Mouse (Mus musculus): ENCODE measurements around the gene Cabin1. TPM values are rescaled to one million over a fixed set of nuclear protein-coding genes. Genes with fewer than 3 reads are reported as not detected.

Gene Cabin1
- polyA plus RNA-seq, 1 experiment: 24.0 TPM

- peaks cover 8% of the 10 kb centered on the region for H3K27me3 ChIP-seq (ENCODE audit: control insufficient read depth, insufficient read depth, insufficient read length)
- no peak overlapping the region for H3ac ChIP-seq (ENCODE audit: control insufficient read depth, insufficient read length)
- TF ChIP-seq POLR2AphosphoS2 (IDR thresholded peaks at IDR 0.05; ENCODE audit: insufficient read length, low read depth) (no peak), MYOG (IDR thresholded peaks at IDR 0.05; ENCODE audit: control insufficient read depth in 1 of 3, insufficient read depth in 1 of 3, insufficient read length in 2 of 3, low read depth in 2 of 3) (no peak), USF1 (IDR thresholded peaks at IDR 0.05; ENCODE audit: low read depth) (no peak), SRF (IDR thresholded peaks at IDR 0.05; ENCODE audit: control insufficient read depth, insufficient read length, low read depth) (no peak), TCF3 (IDR thresholded peaks at IDR 0.05; ENCODE audit: insufficient read length, low read depth) (no peak), CEBPB (IDR thresholded peaks at IDR 0.05; ENCODE audit: insufficient read depth, poor library complexity, severe bottlenecking) (no peak), REST (IDR thresholded peaks at IDR 0.05; ENCODE audit: insufficient read depth, insufficient read length) (no peak), MYOD1 (IDR thresholded peaks at IDR 0.05; ENCODE audit: control insufficient read depth in 1 of 3, insufficient read length in 2 of 3, low read depth in 2 of 3) (no peak)
- no peak overlapping the region for H3K4me2 ChIP-seq (ENCODE audit: low read depth)
- no peaks in the 10 kb centered on the region for H3K79me2 ChIP-seq (ENCODE audit: control insufficient read depth, insufficient read depth)
- no peak overlapping the region for H3K4me3 ChIP-seq
- H3K36me3 ChIP-seq (ENCODE audit: control insufficient read depth, insufficient read depth): no peaks in the 10 kb centered on the region
These were observed 131.1 kb downstream of the Cabin1 start for GRCm38 (mm10) chr10:75633048-75633447.

GRCm38 (mm10) chr10:75632633-75633032 lies 131.5 kb downstream of the Cabin1 start:
- H3K4me3 ChIP-seq: no peak overlapping the region
- TF ChIP-seq MYOG (IDR thresholded peaks at IDR 0.05; ENCODE audit: control insufficient read depth in 1 of 3, insufficient read depth in 1 of 3, insufficient read length in 2 of 3, low read depth in 2 of 3) (peak in 1 of 3 experiments; percentile 3), MYOD1 (IDR thresholded peaks at IDR 0.05; ENCODE audit: control insufficient read depth in 1 of 3, insufficient read length in 2 of 3, low read depth in 2 of 3) (no peak), TCF12 (IDR thresholded peaks at IDR 0.05; ENCODE audit: insufficient read depth, poor library complexity, severe bottlenecking) (no peak)
- no peaks in the 10 kb centered on the region for H3K79me2 ChIP-seq (ENCODE audit: control insufficient read depth, insufficient read depth)
- H3ac ChIP-seq (ENCODE audit: control insufficient read depth, insufficient read length): no peak overlapping the region
- H3K36me3 ChIP-seq (ENCODE audit: control insufficient read depth, insufficient read depth): no peaks in the 10 kb centered on the region
- peaks cover 4% of the 10 kb centered on the region for H3K27me3 ChIP-seq (ENCODE audit: control insufficient read depth, insufficient read depth, insufficient read length)
- H3K4me2 ChIP-seq (ENCODE audit: low read depth): no peak overlapping the region

GRCm38 (mm10) chr10:75627490-75627889 lies 136.7 kb downstream of the Cabin1 start:
- H3ac ChIP-seq (ENCODE audit: control insufficient read depth, insufficient read length): no peak overlapping the region
- H3K36me3 ChIP-seq (ENCODE audit: control insufficient read depth, insufficient read depth): no peaks in the 10 kb centered on the region
- no peaks in the 10 kb centered on the region for H3K79me2 ChIP-seq (ENCODE audit: control insufficient read depth, insufficient read depth)
- no peak overlapping the region for H3K4me2 ChIP-seq (ENCODE audit: low read depth)
- no peak overlapping the region for H3K4me3 ChIP-seq
- H3K27me3 ChIP-seq (ENCODE audit: control insufficient read depth, insufficient read depth, insufficient read length): no peaks in the 10 kb centered on the region
- TF ChIP-seq POLR2A (IDR thresholded peaks at IDR 0.05; ENCODE audit: insufficient read length, low read depth): no peak
- TF ChIP-seq TCF12 (IDR thresholded peaks at IDR 0.05; ENCODE audit: insufficient read depth, poor library complexity, severe bottlenecking): no peak
- TF ChIP-seq USF1 (IDR thresholded peaks at IDR 0.05; ENCODE audit: low read depth): no peak
- no peak for TF ChIP-seq REST (IDR thresholded peaks at IDR 0.05; ENCODE audit: insufficient read depth, insufficient read length)
- TF ChIP-seq SRF (IDR thresholded peaks at IDR 0.05; ENCODE audit: control insufficient read depth, insufficient read length, low read depth): no peak
- TF ChIP-seq E2F4 (IDR thresholded peaks at IDR 0.05; ENCODE audit: insufficient read depth): no peak
- no peak for TF ChIP-seq MAX (IDR thresholded peaks at IDR 0.05; ENCODE audit: low read depth)
- TF ChIP-seq TCF3 (IDR thresholded peaks at IDR 0.05; ENCODE audit: insufficient read length, low read depth): no peak
- no peak for TF ChIP-seq POLR2AphosphoS2 (IDR thresholded peaks at IDR 0.05; ENCODE audit: insufficient read length, low read depth)
- TF ChIP-seq MYOG (IDR thresholded peaks at IDR 0.05; ENCODE audit: control insufficient read depth in 1 of 3, insufficient read depth in 1 of 3, insufficient read length in 2 of 3, low read depth in 2 of 3): no peak
- TF ChIP-seq MYOD1 (IDR thresholded peaks at IDR 0.05; ENCODE audit: control insufficient read depth in 1 of 3, insufficient read length in 2 of 3, low read depth in 2 of 3): no peak
- TF ChIP-seq CEBPB (IDR thresholded peaks at IDR 0.05; ENCODE audit: insufficient read depth, poor library complexity, severe bottlenecking): no peak

GRCm38 (mm10) chr10:75626991-75627390 lies 137.2 kb downstream of the Cabin1 start:
- Histone ChIP-seq H3K79me2 (ENCODE audit: control insufficient read depth, insufficient read depth) (no peaks in the 10 kb centered on the region), H3K36me3 (ENCODE audit: control insufficient read depth, insufficient read depth) (no peaks in the 10 kb centered on the region), H3ac (ENCODE audit: control insufficient read depth, insufficient read length) (no peak overlapping the region), H3K4me2 (ENCODE audit: low read depth) (no peak overlapping the region), H3K27me3 (ENCODE audit: control insufficient read depth, insufficient read depth, insufficient read length) (no peaks in the 10 kb centered on the region), H3K4me3 (no peak overlapping the region)
- no peak for TF ChIP-seq TCF3 (IDR thresholded peaks at IDR 0.05; ENCODE audit: insufficient read length, low read depth)
- no peak for TF ChIP-seq POLR2A (IDR thresholded peaks at IDR 0.05; ENCODE audit: insufficient read length, low read depth)
- no peak for TF ChIP-seq TCF12 (IDR thresholded peaks at IDR 0.05; ENCODE audit: insufficient read depth, poor library complexity, severe bottlenecking)
- TF ChIP-seq MYOG (IDR thresholded peaks at IDR 0.05; ENCODE audit: control insufficient read depth in 1 of 3, insufficient read depth in 1 of 3, insufficient read length in 2 of 3, low read depth in 2 of 3): no peak
- no peak for TF ChIP-seq REST (IDR thresholded peaks at IDR 0.05; ENCODE audit: insufficient read depth, insufficient read length)
- TF ChIP-seq CEBPB (IDR thresholded peaks at IDR 0.05; ENCODE audit: insufficient read depth, poor library complexity, severe bottlenecking): no peak
- no peak for TF ChIP-seq MYOD1 (IDR thresholded peaks at IDR 0.05; ENCODE audit: control insufficient read depth in 1 of 3, insufficient read length in 2 of 3, low read depth in 2 of 3)
- no peak for TF ChIP-seq SRF (IDR thresholded peaks at IDR 0.05; ENCODE audit: control insufficient read depth, insufficient read length, low read depth)
- TF ChIP-seq USF1 (IDR thresholded peaks at IDR 0.05; ENCODE audit: low read depth): no peak
- TF ChIP-seq POLR2AphosphoS2 (IDR thresholded peaks at IDR 0.05; ENCODE audit: insufficient read length, low read depth): no peak
- no peak for TF ChIP-seq MAX (IDR thresholded peaks at IDR 0.05; ENCODE audit: low read depth)
- TF ChIP-seq E2F4 (IDR thresholded peaks at IDR 0.05; ENCODE audit: insufficient read depth): no peak

GRCm38 (mm10) chr10:75625920-75626319 lies 138.2 kb downstream of the Cabin1 start:
- Histone ChIP-seq H3K4me2 (ENCODE audit: low read depth) (no peak overlapping the region), H3K4me3 (no peak overlapping the region), H3K79me2 (ENCODE audit: control insufficient read depth, insufficient read depth) (no peaks in the 10 kb centered on the region), H3ac (ENCODE audit: control insufficient read depth, insufficient read length) (no peak overlapping the region), H3K27me3 (ENCODE audit: control insufficient read depth, insufficient read depth, insufficient read length) (no peaks in the 10 kb centered on the region), H3K36me3 (ENCODE audit: control insufficient read depth, insufficient read depth) (no peaks in the 10 kb centered on the region)
- TF ChIP-seq SRF (IDR thresholded peaks at IDR 0.05; ENCODE audit: control insufficient read depth, insufficient read length, low read depth): no peak
- no peak for TF ChIP-seq TCF12 (IDR thresholded peaks at IDR 0.05; ENCODE audit: insufficient read depth, poor library complexity, severe bottlenecking)
- TF ChIP-seq E2F4 (IDR thresholded peaks at IDR 0.05; ENCODE audit: insufficient read depth): no peak
- TF ChIP-seq TCF3 (IDR thresholded peaks at IDR 0.05; ENCODE audit: insufficient read length, low read depth): no peak
- TF ChIP-seq MYOG (IDR thresholded peaks at IDR 0.05; ENCODE audit: control insufficient read depth in 1 of 3, insufficient read depth in 1 of 3, insufficient read length in 2 of 3, low read depth in 2 of 3): no peak
- no peak for TF ChIP-seq MYOD1 (IDR thresholded peaks at IDR 0.05; ENCODE audit: control insufficient read depth in 1 of 3, insufficient read length in 2 of 3, low read depth in 2 of 3)
- no peak for TF ChIP-seq MAX (IDR thresholded peaks at IDR 0.05; ENCODE audit: low read depth)
- no peak for TF ChIP-seq POLR2A (IDR thresholded peaks at IDR 0.05; ENCODE audit: insufficient read length, low read depth)
- TF ChIP-seq CEBPB (IDR thresholded peaks at IDR 0.05; ENCODE audit: insufficient read depth, poor library complexity, severe bottlenecking): no peak
- TF ChIP-seq POLR2AphosphoS2 (IDR thresholded peaks at IDR 0.05; ENCODE audit: insufficient read length, low read depth): no peak
- TF ChIP-seq REST (IDR thresholded peaks at IDR 0.05; ENCODE audit: insufficient read depth, insufficient read length): no peak
- TF ChIP-seq USF1 (IDR thresholded peaks at IDR 0.05; ENCODE audit: low read depth): no peak
